Mouse (Mus musculus) adrenal gland, postnatal 36 days (tissue): ENCODE data around the gene Atp5d. TPM values are rescaled to one million over a fixed set of nuclear protein-coding genes. Genes with fewer than 3 reads are reported as not detected.

Experiments used
- DNase-seq, 2 experiments: peaks; one replicate each; pipeline ENCODE4 v3.0.0; 2021; ENCODE audit warnings: mixed read lengths in 1 of 2
- long read RNA-seq, 2 experiments: library from polyadenylated mRNA; stranded (forward); transcript quantifications; one replicate each; pipeline ENCODE4 v2.0.0; 2021; ENCODE audit warnings: borderline sequencing depth in 2 of 2
- total RNA-seq, 2 experiments: library from RNA; stranded (reverse); gene quantifications; 2 replicates each; pipeline ENCODE4 v1.2.3; 2021

The Atp5d gene
- 100 to 1,000 TPM; 561 to 735 TPM for total RNA-seq
- long read RNA-seq, experiment 1, transcript Atp5d-202 (3 exons, 781 nt), result minor isoform, 5 of 742 reads
- long read RNA-seq, experiment 1, transcript Atp5d-201 (4 exons, 931 nt), result major isoform, 646 of 742 reads
- long read RNA-seq, experiment 1, transcript Atp5d-203 (5 exons, 1,410 nt), result minor isoform, 23 of 742 reads
- long read RNA-seq, experiment 1, partial matches to known transcripts, result 49 of 742 reads
- long read RNA-seq, experiment 1, other reads (novel, unspliced or antisense), result 19 of 742 reads
- long read RNA-seq, experiment 2, transcript Atp5d-201 (4 exons, 931 nt), result major isoform, 423 of 660 reads
- long read RNA-seq, experiment 2, transcript Atp5d-203 (5 exons, 1,410 nt), result minor isoform, 184 of 660 reads
- long read RNA-seq, experiment 2, partial matches to known transcripts, result 39 of 660 reads
- long read RNA-seq, experiment 2, other reads (novel, unspliced or antisense), result 12 of 660 reads

DNA sequence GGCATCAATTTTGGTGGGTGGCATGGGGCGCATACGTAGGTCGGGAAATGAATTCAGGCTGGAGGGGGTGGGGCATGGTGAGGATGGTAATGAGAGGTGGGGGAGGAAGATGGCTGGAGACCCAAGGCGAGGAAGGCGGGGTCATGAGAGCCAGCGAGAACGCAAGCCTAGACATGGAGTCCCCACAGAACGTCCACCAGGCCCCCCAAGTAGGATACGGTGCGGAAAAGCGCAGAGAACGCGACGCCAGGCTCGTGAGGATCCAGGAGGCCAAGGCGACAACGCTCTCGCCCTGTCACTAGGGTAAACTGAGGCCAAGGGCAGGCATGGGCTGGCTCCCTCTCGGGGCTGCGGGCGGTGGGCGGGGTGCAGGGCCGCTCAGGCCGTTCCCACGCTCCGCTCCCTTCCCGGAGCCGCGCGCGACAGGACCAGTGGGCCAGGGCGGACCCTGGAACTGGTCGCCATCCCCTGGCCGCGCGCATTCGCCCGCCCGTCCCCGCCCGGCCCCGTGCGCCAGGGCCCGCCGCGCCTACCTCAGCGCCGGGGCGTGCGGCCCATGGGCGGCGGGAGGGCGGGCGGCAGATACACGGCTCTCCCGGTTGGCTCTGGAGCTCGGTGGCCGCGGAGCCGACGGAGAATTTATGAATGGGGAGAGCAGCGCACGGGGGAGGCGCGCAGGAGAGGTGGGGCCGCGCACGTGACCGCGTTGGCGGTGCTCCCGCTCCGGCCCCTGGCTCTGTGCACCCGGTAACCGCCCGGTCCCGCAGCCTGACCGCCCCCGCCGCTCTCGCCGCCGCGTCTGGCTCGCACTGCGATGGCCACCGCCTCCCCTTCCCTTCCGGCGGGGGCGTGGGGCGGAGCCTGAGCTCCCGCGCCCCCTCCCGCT is at the start of gene Atp5d:
Gene Atp5d, plus strand, starts transcription at position 80 of the 886 bp plus-strand sequence.
- peak; percentile 79 to 84 for DNase-seq

DNA sequence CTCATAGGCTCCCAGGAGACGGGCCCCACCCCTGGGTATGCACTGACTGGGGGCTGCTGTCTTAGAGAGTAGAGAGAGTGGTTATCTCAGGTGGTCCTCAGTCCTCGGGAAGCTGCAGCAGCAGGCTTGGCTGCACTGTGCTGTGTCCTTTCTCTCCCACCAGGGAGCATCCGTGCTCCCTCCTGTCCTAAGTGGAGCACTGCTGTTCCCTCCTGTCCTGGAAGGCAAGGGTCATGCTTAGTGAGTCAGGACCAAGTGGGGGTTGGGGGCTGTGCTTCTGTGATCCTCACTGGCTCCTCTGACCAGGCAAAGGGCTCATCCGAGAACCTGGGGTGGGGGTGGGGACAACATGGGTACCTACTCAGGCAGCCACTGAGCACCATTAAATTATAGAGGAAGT is 49.3 kb upstream of the Atp5d start:
- no peak for DNase-seq

DNA sequence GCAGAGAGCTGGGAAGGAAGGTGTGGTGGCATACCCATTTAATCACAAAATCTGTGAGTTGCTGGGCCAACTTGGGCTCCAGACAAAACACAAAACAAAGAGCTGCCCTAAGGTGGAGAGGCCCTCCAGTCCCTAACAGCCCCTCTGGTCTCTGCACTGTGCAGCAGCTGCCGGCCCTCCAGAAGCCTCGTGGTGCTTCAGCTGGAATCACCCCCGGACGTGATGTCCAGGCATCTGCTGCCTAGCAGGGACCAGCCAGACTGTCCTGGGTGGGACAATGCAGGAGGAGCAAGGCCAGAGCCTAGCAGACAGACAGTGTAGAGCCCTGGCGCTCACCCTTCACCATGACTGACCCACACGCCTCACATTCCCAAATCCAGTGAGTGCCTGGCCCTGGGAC is 46.9 kb upstream of the Atp5d start:
- DNase-seq, result no peak

GRCm38 (mm10) chr10:80092690-80093089 is 45.7 kb upstream of the Atp5d start:
- DNase-seq, result no peak

DNA sequence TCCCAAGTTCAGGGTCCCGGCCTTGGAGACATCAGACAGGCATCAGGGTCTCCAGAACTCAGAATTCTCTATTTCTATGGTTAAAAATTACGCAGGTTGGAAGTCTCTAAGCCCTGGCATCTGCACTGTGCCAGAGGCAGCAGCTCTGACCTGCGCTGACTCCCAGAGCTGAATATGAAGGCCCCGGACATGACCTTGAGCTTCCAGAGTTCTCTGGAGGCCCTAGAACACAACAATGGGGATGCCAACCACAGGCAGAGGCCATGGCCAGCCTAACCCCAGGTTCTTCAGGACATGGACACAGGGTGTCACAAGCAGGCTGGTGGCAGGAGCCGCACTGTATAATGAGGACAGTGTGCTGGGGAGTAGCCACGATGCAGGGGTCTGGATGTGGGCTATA is 44.3 kb upstream of the Atp5d start:
- peak; percentile 73 to 75 for DNase-seq

GRCm38 (mm10) chr10:80094684-80095083 is 43.7 kb upstream of the Atp5d start:
- DNase-seq, result no peak

- peak; percentile 63 to 67 for DNase-seq
These were observed 42.9 kb upstream of the Atp5d start for GRCm38 (mm10) chr10:80095547-80095946.

DNA sequence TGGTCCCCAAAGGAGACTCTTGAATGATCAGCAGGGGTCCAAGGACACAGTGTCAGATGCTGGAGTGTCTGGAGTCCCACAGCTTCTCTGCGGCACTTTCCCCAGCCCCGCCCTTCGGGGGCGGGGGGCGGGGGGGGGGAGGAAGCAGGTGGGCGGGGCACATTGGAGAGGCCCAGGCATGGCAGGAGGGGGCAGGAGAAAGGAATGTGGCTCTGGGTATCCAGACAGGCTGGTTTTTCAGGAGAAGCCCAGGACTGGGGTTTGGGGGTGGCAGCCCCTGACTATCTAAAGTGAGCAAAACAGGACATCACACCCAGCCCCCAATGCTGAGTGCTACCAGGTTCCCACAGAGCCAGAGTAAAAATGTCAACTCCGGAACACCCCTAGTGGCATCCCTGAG is 41.2 kb upstream of the Atp5d start:
- DNase-seq, result no peak

DNA sequence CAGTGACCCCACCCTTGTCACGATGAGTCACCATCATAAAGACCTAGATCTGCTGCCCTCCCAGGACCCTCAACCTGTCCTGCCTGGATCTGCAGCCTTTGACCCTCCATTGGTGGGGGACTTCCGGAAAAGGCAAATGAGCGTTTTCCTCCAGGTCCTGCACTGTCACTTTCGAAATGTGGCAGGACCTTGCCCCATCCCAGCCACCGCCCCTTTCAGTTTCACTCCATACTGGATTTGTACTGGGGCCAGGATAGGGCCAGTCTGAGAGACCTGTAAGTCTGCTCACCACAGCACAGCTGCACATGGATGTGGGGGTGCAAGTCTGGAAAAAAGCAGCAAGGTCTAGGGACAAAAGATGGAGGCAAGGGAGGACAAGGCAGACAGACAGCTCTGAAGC is 39.8 kb upstream of the Atp5d start:
- peak in 1 of 2 experiments; percentile 53 for DNase-seq

DNA sequence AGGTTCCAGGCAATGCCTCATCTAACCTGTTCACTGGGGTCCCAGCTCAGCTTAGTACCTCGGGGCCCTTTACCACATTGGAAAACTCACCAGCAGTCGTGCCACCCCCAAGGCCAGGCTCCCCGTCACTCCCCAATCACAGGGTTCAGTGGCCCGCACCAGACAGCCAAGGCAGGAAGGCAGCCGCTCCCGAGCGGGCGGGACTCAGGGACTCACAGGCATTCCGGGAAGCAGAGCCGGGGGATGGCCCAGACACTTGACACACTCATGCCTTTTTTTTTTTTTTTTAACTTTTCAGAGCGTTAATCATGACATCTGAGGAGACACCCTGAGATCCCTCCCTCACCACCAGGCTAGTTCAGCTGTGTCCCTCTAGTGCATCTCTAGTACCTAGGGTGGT is 37.5 kb upstream of the Atp5d start:
- DNase-seq, result peak; percentile 83 to 86

DNA sequence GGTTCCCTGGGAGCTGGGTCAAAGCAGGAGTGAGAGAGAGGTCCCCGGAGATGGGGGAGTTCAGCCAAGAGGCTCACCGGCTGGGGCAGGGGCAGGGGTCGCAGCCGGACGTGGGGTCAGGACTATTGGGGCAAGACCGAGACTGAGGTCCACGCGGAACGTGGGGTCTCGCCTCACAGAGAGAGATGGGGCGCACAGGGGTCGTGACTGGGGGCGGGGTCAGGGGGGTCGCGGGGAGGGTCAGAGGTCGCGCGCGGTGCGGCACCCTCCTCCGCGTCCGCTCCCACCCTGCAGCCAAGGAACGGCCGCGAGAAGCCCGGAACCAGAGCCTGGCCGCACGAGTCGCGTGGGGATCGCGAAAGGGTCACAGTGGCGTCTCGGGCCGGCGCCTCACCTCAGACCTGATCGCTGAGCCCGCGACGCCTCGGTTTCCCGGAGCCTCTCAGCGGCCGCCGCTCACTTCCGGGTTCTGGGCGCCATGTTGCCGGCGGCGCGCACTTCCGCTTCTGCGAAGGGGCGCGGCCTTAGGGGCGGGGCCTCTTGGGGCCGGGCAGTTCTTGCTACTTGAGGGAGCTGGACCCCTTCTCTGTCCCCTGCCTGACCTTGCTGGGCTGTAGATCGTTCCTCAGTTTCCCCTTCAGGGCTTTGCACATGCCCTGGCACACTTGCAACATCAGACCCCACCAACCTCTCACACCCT is 36.1 kb upstream of the Atp5d start:
- DNase-seq, result peak; percentile 90 to 95

GRCm38 (mm10) chr10:80103032-80103431 is 35.4 kb upstream of the Atp5d start:
- no peak for DNase-seq

GRCm38 (mm10) chr10:80104181-80104580 is 34.3 kb upstream of the Atp5d start:
- DNase-seq, result peak; percentile 46 to 59

GRCm38 (mm10) chr10:80105460-80105859 is 33.0 kb upstream of the Atp5d start, which contains the start of gene Sbno2:
Gene Sbno2 (minus strand): TSS chr10:80105571.
- DNase-seq, result no peak

GRCm38 (mm10) chr10:80105926-80106325 is 32.5 kb upstream of the Atp5d start:
- no peak for DNase-seq

GRCm38 (mm10) chr10:80107678-80108077 is 30.8 kb upstream of the Atp5d start:
- DNase-seq, result peak; percentile 66 to 71

- peak; percentile 97 for DNase-seq
These were observed 23.8 kb upstream of the Atp5d start for GRCm38 (mm10) chr10:80114341-80115284.

DNA sequence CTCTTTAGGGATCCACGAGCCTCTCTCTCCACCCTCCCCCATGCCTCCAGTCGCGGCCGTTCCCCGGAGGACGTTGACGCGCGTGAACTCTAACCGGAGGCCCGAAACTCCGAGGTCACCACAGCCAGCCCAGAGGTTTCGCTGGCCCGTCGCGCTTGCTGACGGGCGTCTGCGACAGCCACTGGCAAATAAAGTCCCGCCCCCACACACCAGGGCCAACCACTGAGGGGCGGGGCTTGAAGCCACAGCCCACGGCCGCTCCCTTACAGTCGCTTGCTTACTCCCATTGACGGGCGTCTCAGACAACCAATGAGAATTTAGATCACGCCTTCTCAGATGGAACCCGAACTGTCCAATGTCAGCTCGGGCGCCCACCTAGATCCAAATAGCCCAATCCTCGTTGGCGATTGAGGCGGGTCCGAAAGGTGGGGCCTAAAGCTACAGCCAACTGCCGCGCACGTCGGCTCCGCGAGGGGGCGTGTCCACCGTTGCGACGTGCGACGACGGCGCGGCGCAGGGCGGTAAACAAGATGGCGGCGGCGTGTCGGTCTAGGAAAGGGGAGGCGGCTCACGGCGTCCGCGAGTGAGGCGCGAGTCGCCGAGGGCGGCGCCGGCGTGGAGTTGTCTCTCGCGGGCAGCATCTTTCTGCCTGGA is 23.0 kb upstream of the Atp5d start, which contains the start of gene Stk11:
Gene Stk11, plus strand, starts transcription at position 514 of the 654 bp plus-strand sequence.
- DNase-seq, result peak; percentile 99

DNA sequence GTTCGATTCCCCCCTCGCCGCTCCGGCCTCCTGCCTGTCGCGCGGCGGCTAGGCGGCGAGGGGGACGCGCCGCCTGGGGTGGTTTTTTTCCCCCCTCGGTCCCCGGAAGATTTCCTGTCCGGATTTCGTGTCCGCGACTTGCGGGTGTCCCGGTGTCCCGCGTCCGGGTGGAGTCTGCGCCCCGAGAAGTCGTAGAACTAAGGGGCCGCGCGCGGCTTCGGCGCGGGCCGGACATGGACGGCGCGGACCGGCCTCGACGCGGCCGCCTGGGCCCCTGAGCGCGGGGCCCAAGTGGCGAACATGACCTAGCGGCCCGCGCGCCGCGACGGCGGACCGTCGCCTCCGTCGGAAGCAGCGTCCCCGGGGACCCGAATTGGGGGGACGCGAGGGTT is 22.5 kb upstream of the Atp5d start:
- DNase-seq, result no peak

GRCm38 (mm10) chr10:80116563-80116926 is 21.9 kb upstream of the Atp5d start:
- no peak for DNase-seq
